Mouse (Mus musculus): Measurements from ENCODE around the gene Castor2. TPM values are rescaled to one million over a fixed set of nuclear protein-coding genes. Genes with fewer than 3 reads are reported as not detected.
A peak's percentile ranks its signal among the peaks of the same experiment; 100 is the strongest.

Gene Castor2
- 22.6 and 24.1 TPM in 2 replicates for polyA plus RNA-seq (2015; fragmentation: Nextera tagmentation; extraction: Ambion mirVana)

GRCm38 (mm10) chr5:134099496-134100211 lies at the start of gene Castor2:
TSS of gene Castor2 (plus strand) at chr5:134099711.
- Histone ChIP-seq H3K27ac (peak within 1 kb of the TSS; percentile 95), H3K4me2 (peak within 1 kb of the TSS; percentile 83), H3K36me3 (ENCODE audit: poor library complexity, severe bottlenecking) (peaks cover 5% of the 10 kb centered on the region; the same call in 1 of the 2 replicates), H3K4me3 (peak within 1 kb of the TSS; percentile 76), H3K9ac (peak within 1 kb of the TSS; percentile 90), H3K4me1 (peaks cover 38% of the 10 kb centered on the region), H3K27me3 (no peaks in the 10 kb centered on the region), H3K9me3 (replicated peaks) (no peaks in the 10 kb centered on the region)
- ATAC-seq = peak; percentile 91
- under 1% methylated on average over 52 of the region's 58 CpGs for WGBS

- Histone ChIP-seq H3K9me3 (replicated peaks) (no peaks in the 10 kb centered on the region; the same call in 1 of the 2 replicates), H3K27ac (no peak overlapping the region), H3K27me3 (no peaks in the 10 kb centered on the region), H3K36me3 (ENCODE audit: poor library complexity, severe bottlenecking) (no peaks in the 10 kb centered on the region), H3K4me2 (no peak overlapping the region), H3K9ac (no peak overlapping the region), H3K4me3 (no peak overlapping the region), H3K4me1 (0 out of 2 replicates have a peak, but pooled peaks cover 4% of the 10 kb centered on the region)
- WGBS = 40% methylated on average over 10 of the region's 10 CpGs
- ATAC-seq = no peak
These were observed 48.8 kb upstream of the Castor2 start for GRCm38 (mm10) chr5:134050711-134051110.

GRCm38 (mm10) chr5:134052614-134053013 lies 46.9 kb upstream of the Castor2 start:
- Histone ChIP-seq H3K9me3 (replicated peaks) (no peaks in the 10 kb centered on the region), H3K27me3 (no peaks in the 10 kb centered on the region), H3K4me2 (no peak overlapping the region), H3K4me1 (no peaks in the 10 kb centered on the region), H3K36me3 (ENCODE audit: poor library complexity, severe bottlenecking) (no peaks in the 10 kb centered on the region), H3K9ac (no peak overlapping the region), H3K4me3 (no peak overlapping the region), H3K27ac (no peak overlapping the region)
- WGBS = 73% methylated on average over 4 of the region's 4 CpGs
- no peak for ATAC-seq

GRCm38 (mm10) chr5:134054496-134054895 lies 45.0 kb upstream of the Castor2 start:
- Histone ChIP-seq H3K27me3 (no peaks in the 10 kb centered on the region), H3K4me2 (no peak overlapping the region), H3K9ac (no peak overlapping the region), H3K9me3 (replicated peaks) (no peaks in the 10 kb centered on the region), H3K4me3 (no peak overlapping the region), H3K27ac (no peak overlapping the region), H3K4me1 (no peaks in the 10 kb centered on the region), H3K36me3 (ENCODE audit: poor library complexity, severe bottlenecking) (no peaks in the 10 kb centered on the region)
- no peak for ATAC-seq
- WGBS = 80% methylated on average over 4 of the region's 4 CpGs

GRCm38 (mm10) chr5:134058793-134059352 lies 40.6 kb upstream of the Castor2 start:
- Histone ChIP-seq H3K27ac (0 out of 2 replicates have a peak overlapping the region, but pooled peaks have one; percentile 1), H3K27me3 (no peaks in the 10 kb centered on the region), H3K4me1 (0 out of 2 replicates have a peak, but pooled peaks cover 3% of the 10 kb centered on the region), H3K36me3 (ENCODE audit: poor library complexity, severe bottlenecking) (no peaks in the 10 kb centered on the region), H3K9ac (no peak overlapping the region), H3K4me2 (no peak overlapping the region), H3K4me3 (no peak overlapping the region), H3K9me3 (replicated peaks) (no peaks in the 10 kb centered on the region)
- 72% methylated on average over 13 of the region's 13 CpGs for WGBS
- ATAC-seq = no peak

- peak; percentile 86 for ATAC-seq
- H3K9me3 ChIP-seq (replicated peaks) = no peaks in the 10 kb centered on the region
These were observed 36.0 kb upstream of the Castor2 start for GRCm38 (mm10) chr5:134063362-134064064.

GRCm38 (mm10) chr5:134066261-134066660 lies 33.2 kb upstream of the Castor2 start:
- 43% methylated on average over 3 of the region's 3 CpGs for WGBS
- ATAC-seq = no peak; the same call in 1 of the 2 replicates
- Histone ChIP-seq H3K4me2 (no peak overlapping the region), H3K27me3 (no peaks in the 10 kb centered on the region), H3K9ac (no peak overlapping the region), H3K27ac (no peak overlapping the region), H3K9me3 (replicated peaks) (peaks cover 8% of the 10 kb centered on the region), H3K4me3 (no peak overlapping the region), H3K4me1 (0 out of 2 replicates have a peak, but pooled peaks cover 3% of the 10 kb centered on the region), H3K36me3 (ENCODE audit: poor library complexity, severe bottlenecking) (no peaks in the 10 kb centered on the region)

More at GRCm38 (mm10) chr5:134063362-134064064, 36.0 kb upstream of the Castor2 start:
- no peak overlapping the region for H3K27ac ChIP-seq
- WGBS = 51% methylated on average over 15 of the region's 15 CpGs
- H3K4me1 ChIP-seq = 0 out of 2 replicates have a peak, but pooled peaks cover 3% of the 10 kb centered on the region
- H3K4me2 ChIP-seq = no peak overlapping the region
- no peaks in the 10 kb centered on the region for H3K36me3 ChIP-seq (ENCODE audit: poor library complexity, severe bottlenecking)
- no peaks in the 10 kb centered on the region for H3K27me3 ChIP-seq
- H3K4me3 ChIP-seq = no peak overlapping the region
- H3K9ac ChIP-seq = no peak overlapping the region

GRCm38 (mm10) chr5:134067924-134068323 lies 31.6 kb upstream of the Castor2 start:
- Histone ChIP-seq H3K4me3 (no peak overlapping the region), H3K27ac (no peak overlapping the region), H3K9me3 (replicated peaks) (peaks cover 8% of the 10 kb centered on the region), H3K27me3 (no peaks in the 10 kb centered on the region), H3K36me3 (ENCODE audit: poor library complexity, severe bottlenecking) (no peaks in the 10 kb centered on the region), H3K4me1 (0 out of 2 replicates have a peak, but pooled peaks cover 3% of the 10 kb centered on the region), H3K9ac (no peak overlapping the region), H3K4me2 (no peak overlapping the region)
- WGBS = 33% methylated on average over 1 of the region's 1 CpGs
- no peak for ATAC-seq

GRCm38 (mm10) chr5:134073512-134074041 lies 25.9 kb upstream of the Castor2 start:
- Histone ChIP-seq H3K4me1 (0 out of 2 replicates have a peak, but pooled peaks cover 8% of the 10 kb centered on the region), H3K27me3 (no peaks in the 10 kb centered on the region), H3K4me2 (no peak overlapping the region), H3K9me3 (replicated peaks) (peaks cover 18% of the 10 kb centered on the region), H3K4me3 (no peak overlapping the region), H3K27ac (peak overlapping the region; percentile 38), H3K36me3 (ENCODE audit: poor library complexity, severe bottlenecking) (no peaks in the 10 kb centered on the region), H3K9ac (no peak overlapping the region)
- 73% methylated on average over 17 of the region's 17 CpGs for WGBS
- peak; percentile 67 for ATAC-seq

GRCm38 (mm10) chr5:134074368-134074767 lies 25.1 kb upstream of the Castor2 start:
- H3K27ac ChIP-seq = peak overlapping the region; percentile 38; the same call in 1 of the 2 replicates

GRCm38 (mm10) chr5:134076175-134076574 lies 23.3 kb upstream of the Castor2 start:
- ATAC-seq = no peak
- no peaks in the 10 kb centered on the region for H3K36me3 ChIP-seq (ENCODE audit: poor library complexity, severe bottlenecking)
- H3K27me3 ChIP-seq = no peaks in the 10 kb centered on the region
- no peak overlapping the region for H3K27ac ChIP-seq
- no peak overlapping the region for H3K4me2 ChIP-seq
- H3K9ac ChIP-seq = no peak overlapping the region
- H3K9me3 ChIP-seq (replicated peaks) = peaks cover 10% of the 10 kb centered on the region; the same call in 1 of the 2 replicates
- H3K4me3 ChIP-seq = no peak overlapping the region
- H3K4me1 ChIP-seq = 0 out of 2 replicates have a peak, but pooled peaks cover 14% of the 10 kb centered on the region
- 93% methylated on average over 11 of the region's 11 CpGs for WGBS

More at GRCm38 (mm10) chr5:134074368-134074767, 25.1 kb upstream of the Castor2 start:
- H3K4me1 ChIP-seq = 0 out of 2 replicates have a peak, but pooled peaks cover 8% of the 10 kb centered on the region
- H3K4me3 ChIP-seq = no peak overlapping the region
- ATAC-seq = no peak
- no peaks in the 10 kb centered on the region for H3K27me3 ChIP-seq
- no peak overlapping the region for H3K9ac ChIP-seq
- peaks cover 18% of the 10 kb centered on the region for H3K9me3 ChIP-seq (replicated peaks)
- no peaks in the 10 kb centered on the region for H3K36me3 ChIP-seq (ENCODE audit: poor library complexity, severe bottlenecking)
- H3K4me2 ChIP-seq = no peak overlapping the region

Data from forebrain, embryonic 13.5 days (tissue).